Mouse (Mus musculus): ENCODE results near the gene Lsm10. TPM values are rescaled to one million over a fixed set of nuclear protein-coding genes. Genes with fewer than 3 reads are reported as not detected.

Gene Lsm10
- total RNA-seq, 2 experiments from 2014 or later, result 11.3 to 14.4 TPM

GRCm38 (mm10) chr4:126110374-126111152 lies 14.1 kb downstream of the Lsm10 start:
- intact Hi-C loops (cut with DNase I), result no loop called here
- Histone ChIP-seq H3K4me3 (peak overlapping the region; percentile 1), H3K27ac (peak overlapping the region; percentile 90)
- no peak; the same call in none of the 2 replicates for TF ChIP-seq CTCF (IDR thresholded peaks at IDR 0.05)
- peak; percentile 80 to 85 for DNase-seq (ENCODE audit: extremely low spot score in 1 of 2, low spot score in 2 of 2)

GRCm38 (mm10) chr4:126111153-126111549 lies 14.7 kb downstream of the Lsm10 start:
- intact Hi-C loops (cut with DNase I), result no loop called here
- TF ChIP-seq CTCF (IDR thresholded peaks at IDR 0.05), result no peak
- H3K4me3 ChIP-seq, result peak overlapping the region; percentile 1
- DNase-seq (ENCODE audit: extremely low spot score in 1 of 2, low spot score in 2 of 2), result no peak
- H3K27ac ChIP-seq, result peak overlapping the region; percentile 90

GRCm38 (mm10) chr4:126113243-126113642 lies 16.8 kb downstream of the Lsm10 start:
- H3K27ac ChIP-seq, result peak overlapping the region; percentile 38
- intact Hi-C loops (cut with DNase I), result loop anchor here (1.0 kb wide), 1 partner anchor 27 kb away; no protein-coding TSS in a partner anchor
- no peak for DNase-seq (ENCODE audit: extremely low spot score in 1 of 2, low spot score in 2 of 2)
- H3K4me3 ChIP-seq, result no peak overlapping the region
- TF ChIP-seq CTCF (IDR thresholded peaks at IDR 0.05), result no peak

GRCm38 (mm10) chr4:126113943-126114342 lies 17.5 kb downstream of the Lsm10 start:
- DNase-seq (ENCODE audit: extremely low spot score in 1 of 2, low spot score in 2 of 2), result peak in 1 of 2 experiments; percentile 51

GRCm38 (mm10) chr4:126115411-126115810 lies 19.0 kb downstream of the Lsm10 start:
- intact Hi-C loops (cut with DNase I), result no loop called here
- Histone ChIP-seq H3K4me3 (no peak overlapping the region), H3K27ac (no peak overlapping the region)
- TF ChIP-seq CTCF (IDR thresholded peaks at IDR 0.05), result no peak
- DNase-seq (ENCODE audit: extremely low spot score in 1 of 2, low spot score in 2 of 2), result no peak

More at GRCm38 (mm10) chr4:126113943-126114342, 17.5 kb downstream of the Lsm10 start:
- Histone ChIP-seq H3K27ac (peak overlapping the region; percentile 38; the same call in 1 of the 2 replicates), H3K4me3 (no peak overlapping the region)
- peak; percentile 77 for TF ChIP-seq CTCF (IDR thresholded peaks at IDR 0.05)
- intact Hi-C loops (cut with DNase I), result loop anchor here (1.0 kb wide), 1 partner anchor 28 kb away; no protein-coding TSS in a partner anchor

GRCm38 (mm10) chr4:126115871-126116521 lies 19.6 kb downstream of the Lsm10 start:
- Histone ChIP-seq H3K4me3 (no peak overlapping the region), H3K27ac (no peak overlapping the region)
- no peak for TF ChIP-seq CTCF (IDR thresholded peaks at IDR 0.05)
- intact Hi-C loops (cut with DNase I), result no loop called here
- DNase-seq (ENCODE audit: extremely low spot score in 1 of 2, low spot score in 2 of 2), result no peak

GRCm38 (mm10) chr4:126117116-126117515 lies 20.7 kb downstream of the Lsm10 start:
- DNase-seq (ENCODE audit: extremely low spot score in 1 of 2, low spot score in 2 of 2), result no peak
- Histone ChIP-seq H3K27ac (no peak overlapping the region), H3K4me3 (no peak overlapping the region)
- no peak for TF ChIP-seq CTCF (IDR thresholded peaks at IDR 0.05)
- intact Hi-C loops (cut with DNase I), result no loop called here

- peak; percentile 67 to 70 for DNase-seq (ENCODE audit: extremely low spot score in 1 of 2, low spot score in 2 of 2)
- Histone ChIP-seq H3K4me3 (no peak overlapping the region), H3K27ac (no peak overlapping the region; the same call in 1 of the 2 replicates)
- intact Hi-C loops (cut with DNase I), result no loop called here
- no peak for TF ChIP-seq CTCF (IDR thresholded peaks at IDR 0.05)
Observed at GRCm38 (mm10) chr4:126118651-126119050, 22.2 kb downstream of the Lsm10 start.

GRCm38 (mm10) chr4:126119051-126119450 lies 22.6 kb downstream of the Lsm10 start:
- no peak for DNase-seq (ENCODE audit: extremely low spot score in 1 of 2, low spot score in 2 of 2)
- Histone ChIP-seq H3K4me3 (no peak overlapping the region), H3K27ac (no peak overlapping the region; the same call in 1 of the 2 replicates)
- intact Hi-C loops (cut with DNase I), result no loop called here
- TF ChIP-seq CTCF (IDR thresholded peaks at IDR 0.05), result no peak

GRCm38 (mm10) chr4:126120052-126120451 lies 23.6 kb downstream of the Lsm10 start:
- no peak for DNase-seq (ENCODE audit: extremely low spot score in 1 of 2, low spot score in 2 of 2)
- intact Hi-C loops (cut with DNase I), result no loop called here
- no peak for TF ChIP-seq CTCF (IDR thresholded peaks at IDR 0.05)
- no peak overlapping the region for H3K4me3 ChIP-seq
- H3K27ac ChIP-seq, result no peak overlapping the region

- H3K27ac ChIP-seq, result no peak overlapping the region
Observed at GRCm38 (mm10) chr4:126120506-126120905, 24.1 kb downstream of the Lsm10 start.

More at GRCm38 (mm10) chr4:126120506-126120905, 24.1 kb downstream of the Lsm10 start:
- no peak for DNase-seq (ENCODE audit: extremely low spot score in 1 of 2, low spot score in 2 of 2)
- intact Hi-C loops (cut with DNase I), result no loop called here
- no peak for TF ChIP-seq CTCF (IDR thresholded peaks at IDR 0.05)
- no peak overlapping the region for H3K4me3 ChIP-seq

All from left cerebral cortex, adult 2 months (tissue).